Mouse (Mus musculus) heart, adult 18-20 months (tissue): ENCODE measurements at regions not wholly inside any gene's neighbourhood (a gene's known extent, or its start where the extent isn't known, plus 50 kb on each side); places are given as distances from the start of the nearest gene placed in this dataset.
A peak's percentile ranks its signal among the peaks of the same experiment; 100 is the strongest.

ENCODE experiments used
- DNase-seq, 2 experiments: peaks; one replicate each; pipeline ENCODE4 v3.0.0; 2021 to 2022; ENCODE audit warnings: mixed read lengths in 1 of 2

- DNase-seq: no peak
Observed at GRCm38 (mm10) chr5:55014952-55015351, 1016.7 kb downstream of the Stim2 start.

DNA sequence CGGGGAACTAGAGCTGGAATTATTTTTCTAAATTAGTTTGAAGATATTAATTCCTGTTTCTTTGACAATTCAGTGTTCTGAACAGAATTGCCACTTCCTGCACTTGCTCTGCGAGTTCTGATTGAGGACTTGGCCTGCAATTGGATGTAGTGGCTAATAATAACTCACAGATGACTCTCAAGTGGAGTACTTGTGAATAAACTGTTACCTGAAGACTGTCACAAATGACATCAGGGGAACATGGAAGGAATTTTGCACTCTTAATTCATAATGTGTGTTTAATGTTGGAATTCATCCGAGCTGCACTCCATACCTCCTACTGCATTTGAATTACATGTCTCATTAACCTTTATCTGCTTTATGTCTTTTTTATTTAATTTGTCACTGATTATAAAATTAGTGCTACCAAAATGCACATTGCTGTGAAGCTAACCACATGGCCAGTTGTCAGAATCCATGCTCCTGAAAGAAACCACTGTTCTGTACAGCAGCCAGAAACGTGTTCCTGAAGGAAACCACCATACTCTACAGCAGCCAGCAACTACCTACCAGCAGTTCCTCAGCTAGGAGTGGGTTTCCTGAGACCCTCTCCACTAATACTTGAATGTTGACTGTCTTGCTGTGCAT, 1051.1 kb downstream of the Stim2 start:
- peak; percentile 7 to 29 for DNase-seq
